Mouse (Mus musculus) lung, adult 2 months (tissue): ENCODE data around the gene Efcab10.

Experiments used
- CTCF ChIP-seq: fragments of 200-500 bp; IDR thresholded peaks from 2 replicates; pipeline ENCODE4 v1.5.1; 2011; ENCODE audit warnings: mild to moderate bottlenecking, low read length, control low read depth; ENCODE audit not compliant: insufficient read depth
- POLR2A ChIP-seq: fragments of 200-500 bp; IDR thresholded peaks from 2 replicates; pipeline ENCODE4 v1.6.1; 2011; ENCODE audit warnings: low read depth, mild to moderate bottlenecking, control low read depth, low read length, borderline replicate concordance; ENCODE audit errors: extremely low read depth

- TF ChIP-seq CTCF (no peak), POLR2A (no peak)
Measured at GRCm38 (mm10) chr12:33344970-33345772, 49.5 kb upstream of the Efcab10 start.
